Mouse (Mus musculus): ENCODE data around the gene Gtpbp10.

DNA sequence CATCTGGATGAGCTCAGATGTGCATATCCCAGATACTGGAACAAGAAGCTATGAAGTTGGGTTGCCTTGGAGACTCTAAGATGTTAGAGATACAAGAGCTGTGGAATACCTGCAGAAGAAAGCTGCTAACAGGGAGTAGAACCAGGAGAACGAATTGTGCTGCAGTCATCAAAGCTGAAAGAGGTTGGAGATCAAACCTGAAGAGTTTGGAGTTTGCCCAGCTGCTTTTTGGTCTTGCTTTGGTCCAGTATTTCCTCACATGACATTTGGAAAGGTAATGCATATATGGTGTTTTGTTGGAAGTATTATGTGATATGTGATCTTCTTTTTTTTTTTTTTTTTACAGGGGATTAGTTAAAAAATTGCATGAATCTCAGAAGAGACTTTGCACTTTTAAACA, 23.2 kb downstream of the Gtpbp10 start:
- TF ChIP-seq POLR2A (IDR thresholded peaks at IDR 0.05; ENCODE audit: low read depth, low read length), result no peak
- no peak for TF ChIP-seq CTCF (conservative IDR thresholded peaks at IDR 0.05; ENCODE audit: insufficient read depth, insufficient read length, low read depth, low read length)

All from kidney, adult 2 months (tissue).